Mouse (Mus musculus) brain, embryonic 18.5 days (tissue): ENCODE measurements around the gene Gm2a.
"Not testable (repeated sequence)": the region's sequence is repeated elsewhere in the genome, so short reads cannot be mapped to it uniquely, and the experiment has no call there.

Experiments
- DNase-seq: peaks from one replicate; pipeline ENCODE4 v3.0.0-alpha.2; 2012; ENCODE audit warnings: low read depth, low spot score

The Gm2a gene

GRCm38 (mm10) chr11:55096731-55097462 is 1.0 kb upstream of the Gm2a start:
- no peak for DNase-seq

DNA sequence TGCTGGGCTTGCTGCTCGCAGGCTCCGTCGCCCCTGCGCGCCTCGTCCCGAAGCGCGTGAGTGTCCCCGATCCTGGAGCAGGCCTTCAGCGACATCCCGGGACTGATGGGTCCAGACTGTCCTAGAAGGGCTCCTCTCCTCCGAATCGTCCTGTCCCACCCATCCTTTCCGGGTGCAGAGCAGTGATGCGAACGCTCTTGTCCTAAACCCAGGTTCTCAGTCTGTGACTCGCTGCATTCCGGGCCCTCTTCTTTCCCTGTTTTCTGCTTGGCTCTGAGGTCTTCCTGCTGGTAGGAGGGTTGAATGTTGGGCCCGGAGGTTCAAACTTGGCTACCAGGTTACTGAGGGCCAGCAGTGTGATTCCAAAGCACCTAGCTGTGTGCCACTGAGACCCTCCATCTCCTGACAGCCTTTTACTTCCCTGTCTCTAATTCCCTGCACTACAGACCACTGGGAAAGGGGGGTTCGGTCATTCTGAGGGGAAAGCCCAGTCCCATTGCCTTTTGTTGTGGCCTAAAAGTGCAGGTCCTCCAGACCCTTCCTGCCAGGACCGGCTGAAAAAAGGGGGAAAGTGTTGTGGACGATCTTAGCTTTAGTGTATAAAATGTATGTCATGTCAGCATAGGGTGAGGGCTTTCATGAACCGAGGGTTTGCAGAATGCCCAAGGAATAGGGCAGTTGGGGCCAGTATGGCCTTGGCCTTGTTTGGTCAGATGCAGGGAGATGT is 437 bp downstream of the Gm2a start:
- no peak for DNase-seq

GRCm38 (mm10) chr11:55099019-55099771 is 1.3 kb downstream of the Gm2a start:
- DNase-seq, result no peak

DNA sequence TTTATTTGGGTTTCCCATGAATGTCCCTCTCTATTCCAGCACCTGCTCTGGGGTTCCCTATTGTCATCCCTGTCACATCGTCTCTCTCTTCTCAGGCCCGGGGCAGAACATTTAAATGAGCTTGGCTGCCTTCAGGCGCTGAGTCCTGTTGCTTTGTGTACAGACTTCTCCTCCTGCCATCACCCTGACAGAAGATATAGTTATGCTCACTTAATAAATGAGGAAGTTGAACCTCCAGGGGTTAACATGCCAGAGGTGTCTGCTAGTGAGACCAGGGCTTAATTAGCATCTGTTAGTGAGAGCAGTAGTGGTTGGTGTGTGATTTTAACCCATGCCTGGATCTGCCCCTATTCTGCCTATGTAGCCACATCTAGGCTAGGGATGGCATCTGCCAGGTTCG is 2.0 kb downstream of the Gm2a start:
- no peak for DNase-seq

- no peak for DNase-seq
Measured at GRCm38 (mm10) chr11:55102015-55102414, 4.1 kb downstream of the Gm2a start.

DNA sequence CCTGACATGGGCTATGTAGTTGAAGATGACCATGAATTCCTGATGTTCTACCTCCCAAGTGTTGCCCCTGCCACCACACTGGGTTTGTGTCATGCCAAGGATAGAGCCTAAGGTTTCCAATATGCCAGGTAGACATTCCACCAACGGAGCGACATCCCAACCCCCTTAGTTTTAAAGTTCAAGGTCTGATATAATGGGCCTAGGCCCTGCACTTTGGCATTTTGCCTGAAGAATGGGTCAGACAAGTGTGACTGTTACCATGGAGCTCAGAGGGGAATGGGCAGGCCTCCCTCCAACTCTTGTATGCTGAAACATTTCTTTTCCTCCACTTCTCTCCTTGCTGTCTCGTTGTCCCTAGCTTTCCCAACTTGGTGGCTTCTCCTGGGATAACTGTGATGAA is 5.3 kb downstream of the Gm2a start:
- DNase-seq, result no peak

- DNase-seq, result no peak
Measured at GRCm38 (mm10) chr11:55105389-55105788, 7.5 kb downstream of the Gm2a start.

GRCm38 (mm10) chr11:55106636-55107035 is 8.7 kb downstream of the Gm2a start:
- DNase-seq, result no peak

DNA sequence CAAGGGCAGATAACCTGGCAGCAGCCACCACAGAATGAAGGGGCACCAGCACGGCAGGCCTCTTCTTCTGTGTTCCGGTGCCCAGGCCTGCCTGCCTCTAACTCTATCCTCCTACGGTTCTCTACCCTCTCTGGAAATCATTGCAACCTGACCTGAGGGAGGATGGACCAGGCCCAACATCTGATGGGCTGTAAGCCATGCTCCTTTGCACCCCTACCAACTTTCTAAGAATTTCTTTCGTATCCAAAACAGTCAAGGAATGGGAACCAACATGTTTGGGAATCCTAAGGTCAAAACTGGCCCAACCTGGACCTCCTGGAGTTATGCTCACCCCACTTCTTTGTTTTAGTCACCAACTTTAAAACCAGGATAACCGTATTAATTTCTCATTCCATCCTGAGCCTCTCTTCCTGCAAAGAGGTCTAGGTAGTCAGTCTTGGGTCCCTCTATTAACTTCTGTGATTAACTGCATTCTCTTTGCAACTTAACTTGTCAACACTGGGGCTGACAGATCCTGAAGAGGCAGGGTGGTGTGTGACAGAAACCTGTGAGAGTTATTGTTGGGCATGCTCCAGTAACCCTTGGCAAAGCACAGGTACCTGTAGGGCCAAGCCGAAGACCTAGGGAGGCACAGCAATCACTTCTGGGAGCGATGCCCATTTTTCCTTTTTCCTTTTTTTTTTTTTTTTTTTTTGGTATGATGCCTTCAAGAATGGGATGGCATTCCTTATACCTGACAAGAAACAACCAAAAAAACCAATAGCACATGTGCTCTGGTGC is 11.8 kb downstream of the Gm2a start:
- DNase-seq, result no peak

GRCm38 (mm10) chr11:55110566-55111169 is 12.8 kb downstream of the Gm2a start:
- DNase-seq, result no peak

DNA sequence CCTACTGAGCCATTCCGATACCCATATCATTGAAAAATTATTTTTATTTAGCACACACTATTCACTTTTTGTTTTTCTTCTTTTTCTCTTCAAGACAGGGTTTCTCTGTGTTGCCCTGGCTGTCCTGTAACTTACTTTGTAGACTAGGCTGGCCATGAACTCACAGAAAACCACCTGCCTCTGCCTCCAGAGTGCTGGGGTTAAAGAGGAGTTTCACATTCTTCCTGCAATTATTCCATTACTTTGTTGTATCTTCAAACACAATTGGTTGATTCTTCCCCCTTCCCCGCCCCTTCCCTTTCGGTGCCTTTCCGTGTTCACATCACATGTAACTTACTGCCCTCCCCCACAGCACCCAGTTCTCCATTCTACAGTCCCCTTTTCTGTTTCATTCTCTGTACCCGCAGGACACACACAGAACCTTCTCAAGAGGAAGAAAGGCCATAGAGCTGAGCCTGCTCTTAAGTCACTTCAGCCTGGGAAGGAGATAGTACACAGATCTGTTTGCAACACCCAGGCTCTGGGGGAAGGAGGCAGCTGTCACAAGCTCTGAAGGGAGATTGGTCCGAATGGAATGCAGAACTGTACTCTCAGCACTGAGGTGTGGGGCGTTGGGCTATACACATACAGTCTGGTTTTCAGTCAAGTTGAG is 15.4 kb downstream of the Gm2a start:
- DNase-seq, result no peak

- DNase-seq, result not testable (repeated sequence)
Measured at GRCm38 (mm10) chr11:55113861-55114250, 15.9 kb downstream of the Gm2a start.

- no peak for DNase-seq
Measured at GRCm38 (mm10) chr11:55114291-55114690, 16.4 kb downstream of the Gm2a start.

DNA sequence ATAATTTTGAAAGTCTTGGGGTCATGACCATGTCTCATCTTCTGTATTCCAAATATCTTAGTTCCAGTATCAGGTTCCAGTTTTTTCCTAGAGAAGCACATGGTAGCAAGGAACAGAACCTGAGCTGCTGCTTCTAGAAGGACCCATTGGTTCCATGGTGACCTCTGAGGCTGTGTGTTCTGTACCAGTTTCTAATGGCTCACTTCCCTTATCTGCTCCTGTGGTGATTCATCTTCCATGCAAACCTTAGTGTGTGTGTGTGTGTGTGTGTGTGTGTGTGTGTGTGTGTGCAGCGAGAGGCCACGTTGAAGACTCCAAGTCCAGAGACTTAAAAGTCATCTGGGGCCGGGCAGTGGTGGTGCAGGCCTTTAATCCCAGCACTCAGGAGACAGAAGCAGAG is 18.1 kb downstream of the Gm2a start:
- no peak for DNase-seq

DNA sequence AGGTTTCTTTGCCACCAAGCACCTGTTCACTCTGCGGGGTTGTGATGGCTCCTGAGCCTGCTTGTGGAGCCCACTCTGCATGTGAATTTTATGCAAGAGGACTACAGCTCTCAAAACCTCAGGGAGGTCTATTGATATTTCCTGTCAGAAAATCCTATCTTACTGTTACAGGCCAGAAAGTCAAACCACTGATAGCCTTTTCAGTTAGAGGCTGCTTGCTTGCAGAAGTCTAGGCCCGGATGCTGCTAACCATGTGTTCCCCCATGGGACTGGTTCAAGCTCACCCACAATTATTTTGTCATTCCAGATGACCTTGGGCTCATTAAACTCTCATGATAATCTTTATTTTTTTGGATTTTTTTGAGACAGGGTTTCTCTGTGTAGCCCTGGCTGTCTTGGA is 19.1 kb downstream of the Gm2a start:
- DNase-seq, result no peak

- DNase-seq, result no peak
Measured at GRCm38 (mm10) chr11:55120279-55120678, 22.4 kb downstream of the Gm2a start.

DNA sequence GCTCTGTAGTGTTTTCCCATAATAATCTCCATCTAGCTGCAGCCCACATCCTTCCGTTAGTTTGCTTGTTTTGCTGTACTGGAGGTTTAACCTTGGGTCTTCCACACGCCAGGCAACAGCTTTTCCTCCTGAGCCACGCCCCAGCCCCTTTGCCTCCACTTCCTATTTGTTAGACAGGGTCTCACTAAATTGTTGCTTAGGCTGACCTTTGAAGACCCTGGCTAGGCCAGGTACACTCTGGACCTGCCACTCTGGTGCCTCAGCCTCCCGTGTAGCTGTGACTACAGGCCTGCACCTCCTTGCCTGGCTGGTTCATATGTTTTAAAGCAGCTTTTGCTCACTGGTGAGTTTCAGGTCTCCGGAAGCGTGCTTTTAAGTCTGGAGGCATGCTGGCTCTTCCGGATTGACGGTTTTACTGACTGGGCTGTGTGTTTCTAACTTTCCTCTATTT is 22.9 kb downstream of the Gm2a start:
- no peak for DNase-seq

DNA sequence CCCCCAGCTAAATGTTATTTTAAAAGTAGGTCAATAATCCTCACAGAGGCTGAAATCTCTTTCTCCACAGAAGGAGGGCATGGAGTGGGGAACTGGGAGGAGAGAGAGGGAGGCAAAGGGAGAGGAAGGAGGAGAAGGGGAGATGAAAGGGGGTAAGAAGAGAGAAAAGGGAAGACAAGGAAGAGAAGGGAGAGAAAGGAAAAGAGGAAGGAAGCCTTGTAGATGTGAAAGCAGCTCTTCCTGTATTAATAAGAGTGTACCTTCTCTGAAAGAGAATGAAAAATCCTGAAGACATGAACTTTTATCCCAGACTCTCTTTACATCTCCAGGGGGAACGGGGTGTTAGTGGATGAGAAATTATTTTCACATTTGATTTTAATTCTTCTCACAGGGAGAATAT is 23.5 kb downstream of the Gm2a start:
- DNase-seq, result no peak

- DNase-seq, result no peak
Measured at GRCm38 (mm10) chr11:55126663-55127062, 28.7 kb downstream of the Gm2a start.

DNA sequence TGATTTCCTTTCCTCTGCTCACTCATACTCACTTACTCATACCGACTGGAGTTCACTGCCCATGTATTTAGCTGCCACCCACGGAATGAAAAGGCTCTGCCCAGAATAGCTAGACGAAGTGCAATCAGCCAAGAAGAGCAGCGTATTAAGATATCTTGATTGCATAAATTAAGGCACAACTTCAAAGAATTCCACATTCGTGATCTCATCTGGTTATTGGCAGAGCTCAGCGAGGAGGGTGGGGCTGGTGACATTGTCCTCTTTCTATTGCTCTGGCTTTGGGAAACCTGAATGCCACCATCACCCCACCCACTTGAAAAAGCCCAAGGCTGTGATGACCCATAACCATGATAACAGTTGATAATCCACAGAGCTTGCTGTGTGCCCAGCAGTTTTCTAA is 30.0 kb downstream of the Gm2a start:
- no peak for DNase-seq

GRCm38 (mm10) chr11:55128411-55128810 is 30.5 kb downstream of the Gm2a start:
- no peak for DNase-seq
